Comparison of ENCODE assay signal across 22 mouse cellular contexts in genomic region chr10:75400958-75401357, GRCm38 (mm10). TPM values are rescaled to one million over a fixed set of nuclear protein-coding genes. Genes with fewer than 3 reads are reported as not detected.
A peak's percentile ranks its signal among the peaks of the same experiment; 100 is the strongest.
DNase-seq lines count a peak whose midpoint lies in the region; ATAC-seq and TF ChIP-seq lines count a peak whose summit lies in the region.
"Had no signal": no experiment of that assay in that cellular context is flagged by ENCODE, and none has a peak within 500 bp of the region (broad histone marks: within the 10 kb centered on the region; RNA-seq: fewer than 3 reads in every experiment).

Gene Upb1 (plus strand): TSS chr10:75401115.

- TF ChIP-seq EP300 in heart, adult 2 months (IDR thresholded peaks at IDR 0.05; ENCODE audit: insufficient read depth, low read depth, low read length): no peak
- TF ChIP-seq EP300 in CH12.LX (IDR thresholded peaks at IDR 0.05; ENCODE audit: low read length): no peak

- TF ChIP-seq CTCF in heart, adult 2 months (IDR thresholded peaks at IDR 0.05): peak; percentile 59
- peak in 1 of 2 experiments; percentile 53; a peak in 2 of 4 replicates for TF ChIP-seq CTCF in CH12.LX (conservative IDR thresholded peaks at IDR 0.05 in 1 of 2, IDR thresholded peaks at IDR 0.05 in 1 of 2; ENCODE audit: low read depth in 2 of 2, low read length in 2 of 2)

- no peak for TF ChIP-seq POLR2A in heart, adult 2 months (IDR thresholded peaks at IDR 0.05; ENCODE audit: insufficient read depth, low read depth, low read length)
- TF ChIP-seq POLR2A in CH12.LX (IDR thresholded peaks at IDR 0.05; ENCODE audit: low read depth, low read length): no peak

- ATAC-seq in liver, embryonic 13.5 days (ENCODE audit: low read depth): no peak
- ATAC-seq in liver, embryonic 16.5 days (ENCODE audit: low read depth): no peak
- ATAC-seq: forebrain, embryonic 13.5 days had no signal

- H3K4me2 ChIP-seq in liver, embryonic 13.5 days: no peak within 1 kb of the TSS
- H3K4me2 ChIP-seq in CH12.LX (ENCODE audit: insufficient read depth, low read depth, poor library complexity, severe bottlenecking): no peak within 1 kb of the TSS
- no peak within 1 kb of the TSS for H3K4me2 ChIP-seq in liver, embryonic 16.5 days (ENCODE audit: low read depth, low read length)
- H3K4me2 ChIP-seq: forebrain, embryonic 13.5 days; hindbrain, embryonic 13.5 days; kidney, embryonic 15.5 days had no signal

- in situ Hi-C loops in CH12.LX (cut with MboI; ENCODE audit: low pct_ligation_motif_present, low pct_unique_long_range_greater_than_20kb, low sequenced_read_pairs): no loop called here

- TF ChIP-seq RAD21 in CH12.LX (IDR thresholded peaks at IDR 0.05; ENCODE audit: low read depth, low read length): peak; percentile 48

- H3K9ac ChIP-seq in heart, adult 2 months (ENCODE audit: low read depth, low read length): no peak within 1 kb of the TSS
- H3K9ac ChIP-seq in liver, embryonic 13.5 days: no peak within 1 kb of the TSS
- H3K9ac ChIP-seq in CH12.LX (ENCODE audit: insufficient read depth, low read depth): no peak within 1 kb of the TSS
- no peak within 1 kb of the TSS for H3K9ac ChIP-seq in liver, embryonic 16.5 days (ENCODE audit: low read depth, low read length)
- H3K9ac ChIP-seq: forebrain, embryonic 13.5 days; hindbrain, embryonic 13.5 days; kidney, embryonic 15.5 days had no signal

- DNase-seq in heart, adult 2 months: no peak
- DNase-seq in heart, postnatal 36 days: no peak
- no peak for DNase-seq in liver, embryonic 13.5 days
- DNase-seq in liver (no peak), CH12.LX (ENCODE audit: extremely low read depth) (peak; percentile 17)
- DNase-seq in layer of hippocampus, adult 11-12 months (ENCODE audit: low spot score): no peak
- DNase-seq in urinary bladder, postnatal 25 days (ENCODE audit: low spot score): no peak
- DNase-seq: adrenal gland, adult 8-10 months; cerebellum, adult 11-12 months; cerebellum, postnatal 36 days; gastrocnemius, postnatal 36 days; heart, postnatal 10 days; layer of hippocampus, postnatal 36 days; lung, postnatal 14 days; retina, postnatal 1 day; right cerebral cortex, postnatal 4 days; thymus, postnatal 36 days had no signal

- H3K4me3 ChIP-seq in heart, adult 2 months: no peak within 1 kb of the TSS
- H3K4me3 ChIP-seq in liver, embryonic 13.5 days (replicated peaks): no peak within 1 kb of the TSS
- H3K4me3 ChIP-seq in CH12.LX (replicated peaks in 1 of 3; ENCODE audit: low read depth in 2 of 3, low read length in 2 of 3, poor library complexity in 1 of 3): no peak within 1 kb of the TSS
- H3K4me3 ChIP-seq in liver, embryonic 16.5 days (ENCODE audit: low read depth, low read length): no peak within 1 kb of the TSS
- H3K4me3 ChIP-seq: forebrain, embryonic 13.5 days; hindbrain, embryonic 13.5 days; kidney, embryonic 15.5 days; layer of hippocampus, adult 2 months had no signal

- dilution Hi-C loops in CH12.LX (cut with MboI; ENCODE audit: extremely low pct_ligation_motif_present, extremely low pct_unique_long_range_greater_than_20kb, low sequenced_read_pairs): no loop called here

- H3K9me3 ChIP-seq in liver, embryonic 13.5 days (replicated peaks): no peaks in the 10 kb centered on the region
- no peaks in the 10 kb centered on the region for H3K9me3 ChIP-seq in CH12.LX (replicated peaks; ENCODE audit: low read length)
- no peaks in the 10 kb centered on the region for H3K9me3 ChIP-seq in liver, embryonic 16.5 days (replicated peaks; ENCODE audit: control insufficient read depth, low read length)
- H3K9me3 ChIP-seq: forebrain, embryonic 13.5 days; hindbrain, embryonic 13.5 days; kidney, embryonic 15.5 days had no signal

- H3K79me2 ChIP-seq in heart, adult 2 months (replicated peaks; ENCODE audit: control insufficient read depth, insufficient read depth, low read length): no peaks in the 10 kb centered on the region
- H3K79me2 ChIP-seq in CH12.LX (replicated peaks; ENCODE audit: control insufficient read depth, extremely low read depth, insufficient read depth, poor library complexity, severe bottlenecking): no peaks in the 10 kb centered on the region

- H3K4me1 ChIP-seq in heart, adult 2 months (ENCODE audit: control insufficient read depth, insufficient read depth, low read length): peaks cover 2% of the 10 kb centered on the region
- H3K4me1 ChIP-seq in liver, embryonic 13.5 days (replicated peaks): peaks cover 8% of the 10 kb centered on the region; the same call in 1 of the 2 replicates
- peaks cover 3 to 6% of the 10 kb centered on the region in 2 experiments; a peak in 3 of 4 replicates for H3K4me1 ChIP-seq in CH12.LX (ENCODE audit: control insufficient read depth in 1 of 2, insufficient read depth in 2 of 2)
- peaks cover 3% of the 10 kb centered on the region for H3K4me1 ChIP-seq in liver, embryonic 16.5 days (ENCODE audit: control insufficient read depth, low read depth, low read length)
- H3K4me1 ChIP-seq: hindbrain, embryonic 13.5 days had no signal

- H3K36me3 ChIP-seq in heart, adult 2 months (ENCODE audit: control insufficient read depth, insufficient read depth, low read length): no peaks in the 10 kb centered on the region
- H3K36me3 ChIP-seq in liver, embryonic 13.5 days: no peaks in the 10 kb centered on the region
- H3K36me3 ChIP-seq in CH12.LX (replicated peaks in 1 of 2; ENCODE audit: control insufficient read depth in 1 of 2, insufficient read depth in 1 of 2, low read length in 1 of 2): no peaks in the 10 kb centered on the region
- H3K36me3 ChIP-seq in liver, embryonic 16.5 days (ENCODE audit: control insufficient read depth, insufficient read depth): no peaks in the 10 kb centered on the region
- H3K36me3 ChIP-seq: hindbrain, embryonic 13.5 days; kidney, embryonic 15.5 days had no signal

- intact Hi-C loops in heart, adult 2 months (cut with DNase I): no loop called here
- intact Hi-C loops in heart, postnatal 36 days (cut with DNase I): no loop called here

- 73% methylated on average over 4 of the region's 4 CpGs for WGBS in heart, adult 2 months
- 52% methylated on average over 4 of the region's 4 CpGs for WGBS in liver, embryonic 13.5 days (ENCODE audit: insufficient replicate concordance)
- 56% methylated on average over 4 of the region's 4 CpGs for WGBS in liver, embryonic 16.5 days (ENCODE audit: insufficient replicate concordance)

- H3K27ac ChIP-seq in heart, adult 2 months: no peak within 1 kb of the TSS
- H3K27ac ChIP-seq in liver, embryonic 13.5 days: no peak within 1 kb of the TSS
- no peak within 1 kb of the TSS for H3K27ac ChIP-seq in CH12.LX (ENCODE audit: insufficient read depth, low read depth)
- no peak within 1 kb of the TSS for H3K27ac ChIP-seq in liver, embryonic 16.5 days (ENCODE audit: low read length)
- H3K27ac ChIP-seq: forebrain, embryonic 13.5 days; hindbrain, embryonic 13.5 days; kidney, embryonic 15.5 days; layer of hippocampus, adult 2 months had no signal

- no peaks in the 10 kb centered on the region for H3K27me3 ChIP-seq in heart, adult 2 months (ENCODE audit: control insufficient read depth, insufficient read depth, low read length)
- no peaks in the 10 kb centered on the region for H3K27me3 ChIP-seq in liver, embryonic 13.5 days
- H3K27me3 ChIP-seq in CH12.LX (replicated peaks): no peaks in the 10 kb centered on the region
- H3K27me3 ChIP-seq in liver, embryonic 16.5 days (ENCODE audit: control insufficient read depth, insufficient read depth, low read depth, low read length): no peaks in the 10 kb centered on the region
- H3K27me3 ChIP-seq: forebrain, embryonic 13.5 days; hindbrain, embryonic 13.5 days; kidney, embryonic 15.5 days had no signal

TF ChIP-seq in CH12.LX, 34 proteins besides CTCF, POLR2A, EP300 and RAD21:
- TF ChIP-seq USF2 (conservative IDR thresholded peaks at IDR 0.05; ENCODE audit: low read depth, low read length) (no peak), TCF12 (IDR thresholded peaks at IDR 0.05; ENCODE audit: low read depth, low read length) (no peak), SMC3 (IDR thresholded peaks at IDR 0.05; ENCODE audit: low read depth, low read length) (peak; percentile 63), ZNF384 (IDR thresholded peaks at IDR 0.05; ENCODE audit: low read depth, low read length) (no peak)

RNA-seq across cellular contexts. Expression of gene Upb1, which starts in this region (rescaled TPM):
- total RNA-seq in heart, adult 2 months (2021): under 1 TPM; 0.70 to 0.89 TPM
- 0.35 and 0.70 TPM in 2 replicates for polyA plus RNA-seq in heart, adult 2 months (2012; rRNA removed)
- total RNA-seq in heart, postnatal 36 days (2021): 1 to 10 TPM in 1 of 2 experiments, under 1 TPM in 1; 0.65 to 1.3 TPM
- polyA plus RNA-seq in liver, embryonic 13.5 days (2015; fragmentation: Nextera tagmentation; extraction: Ambion mirVana): 12.0 and 14.2 TPM in 2 replicates
- 2.0 and 2.8 TPM in 2 replicates for total RNA-seq in CH12.LX (2012; rRNA removed)
- 1.3 and 1.9 TPM in 2 replicates for total RNA-seq in CH12.LX (2014; rRNA removed)
- 1.6 and 1.7 TPM in 2 replicates for polyA plus RNA-seq in CH12.LX (2012; ENCODE audit: insufficient read length, low read depth)
- 29.5 and 40.4 TPM in 2 replicates for polyA plus RNA-seq in liver, embryonic 16.5 days (2015; fragmentation: Nextera tagmentation; extraction: Ambion mirVana)
- total RNA-seq: gastrocnemius, postnatal 36 days; layer of hippocampus, postnatal 36 days had no signal
- polyA plus RNA-seq: forebrain, embryonic 13.5 days had no signal
